Comparison of ENCODE assay signal across 18 mouse cellular contexts in the genomic region with DNA sequence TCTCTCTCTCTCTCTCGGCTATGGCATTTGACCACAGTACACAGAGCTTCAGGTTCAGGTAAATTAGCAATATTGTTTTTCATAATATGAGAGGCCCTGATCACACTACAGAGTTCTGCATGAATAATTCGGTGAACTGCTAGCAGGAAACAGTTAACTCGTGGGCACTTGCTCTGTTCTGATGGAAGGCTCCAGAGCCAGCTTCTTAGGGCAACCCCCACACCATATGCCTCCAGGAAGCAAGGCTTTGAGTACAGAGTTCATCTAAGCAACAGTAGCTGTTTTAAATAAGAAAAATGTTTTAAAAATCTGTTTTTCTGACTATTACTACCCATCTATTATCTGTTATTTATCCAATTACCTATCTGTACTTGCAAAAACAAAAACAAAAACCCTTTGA. TPM values are rescaled to one million over a fixed set of nuclear protein-coding genes. Genes with fewer than 3 reads are reported as not detected.
"Had no signal": no experiment of that assay in that cellular context is flagged by ENCODE, and none has a peak within 500 bp of the region (broad histone marks: within the 10 kb centered on the region; RNA-seq: fewer than 3 reads in every experiment).

No protein-coding gene starts in this region.

- ATAC-seq: lung, postnatal 0 days had no signal

- H3K4me1 ChIP-seq: liver, embryonic 15.5 days had no signal

- H3K27ac ChIP-seq: kidney, postnatal 0 days; limb, embryonic 10.5 days; liver, embryonic 15.5 days; neural tube, embryonic 12.5 days had no signal

- H3K9me3 ChIP-seq: limb, embryonic 10.5 days; liver, embryonic 15.5 days; neural tube, embryonic 12.5 days had no signal

- H3K9ac ChIP-seq: liver, embryonic 15.5 days; neural tube, embryonic 12.5 days had no signal

- H3K4me3 ChIP-seq: limb, embryonic 10.5 days; liver, embryonic 15.5 days; neural tube, embryonic 12.5 days had no signal

- DNase-seq: kidney, adult 11 months; kidney, adult 9 months; kidney, postnatal 36 days; lung, adult 2 months; lung, postnatal 36 days; midbrain, embryonic 14.5 days; retina, postnatal 1 day; right cerebral cortex, postnatal 25 days; thymus, postnatal 36 days had no signal

- H3K36me3 ChIP-seq: limb, embryonic 10.5 days; liver, embryonic 15.5 days; neural tube, embryonic 12.5 days had no signal

- H3K27me3 ChIP-seq: liver, embryonic 15.5 days; neural tube, embryonic 12.5 days had no signal

- H3K4me2 ChIP-seq: liver, embryonic 11.5 days; liver, embryonic 15.5 days; neural tube, embryonic 12.5 days had no signal

RNA-seq across cellular contexts. Expression of a gene that starts 50.2 kb away (rescaled TPM):
- total RNA-seq: megakaryocyte progenitor cell, adult 5-6 weeks; monocyte, adult 5-6 weeks; neutrophil, adult 5-6 weeks had no signal
